Mouse (Mus musculus) forebrain, embryonic 15.5 days (tissue): ENCODE measurements around the gene 4933407L21Rik. TPM values are rescaled to one million over a fixed set of nuclear protein-coding genes. Genes with fewer than 3 reads are reported as not detected.
"Not testable (repeated sequence)": the region's sequence is repeated elsewhere in the genome, so short reads cannot be mapped to it uniquely, and the experiment has no call there.

Source experiments
- ATAC-seq: fragments of 200-750 bp; cut with Nextera tagmentation; replicated peaks from 2 replicates; pipeline ENCODE4 v1.8.0; 2017; ENCODE audit warnings: mild to moderate bottlenecking, moderate TSS enrichment, moderate library complexity
- H3K27ac ChIP-seq: fragments of 300-500 bp; sonication (generic); replicated peaks from 2 replicates; pipeline ENCODE4 v1.5.1; 2015; ENCODE audit warnings: mild to moderate bottlenecking, inconsistent platforms
- H3K27me3 ChIP-seq: fragments of 300-500 bp; sonication (generic); 2 replicates; pipeline ENCODE4 v1.6.1; 2015; ENCODE audit warnings: inconsistent platforms
- H3K36me3 ChIP-seq: fragments of 300-500 bp; sonication (generic); 2 replicates; pipeline ENCODE4 v1.6.1; 2015; ENCODE audit warnings: mild to moderate bottlenecking, inconsistent platforms
- H3K4me1 ChIP-seq: fragments of 300-500 bp; sonication (generic); 2 replicates; pipeline ENCODE4 v1.6.1; 2015; ENCODE audit warnings: inconsistent platforms
- H3K4me2 ChIP-seq: fragments of 300-500 bp; sonication (generic); replicated peaks from 2 replicates; pipeline ENCODE4 v1.6.1; 2015; ENCODE audit warnings: mild to moderate bottlenecking, inconsistent platforms
- H3K4me3 ChIP-seq: fragments of 300-500 bp; sonication (generic); 2 replicates; pipeline ENCODE4 v1.5.1; 2015; ENCODE audit warnings: mild to moderate bottlenecking, inconsistent platforms
- H3K9ac ChIP-seq: fragments of 300-500 bp; sonication (generic); replicated peaks from 2 replicates; pipeline ENCODE4 v1.6.1; 2015; ENCODE audit warnings: mild to moderate bottlenecking, inconsistent platforms
- H3K9me3 ChIP-seq: fragments of 300-500 bp; sonication (generic); 2 replicates; pipeline ENCODE4 v1.6.1; 2016; ENCODE audit warnings: inconsistent platforms
- WGBS: fragments of 180-500 bp; shearing (Covaris S2); methylation state at CpG from one replicate; pipeline ENCODE4 v1.1.7; 2015; ENCODE audit warnings: mixed read lengths; 5-methylcytosine and 5-hydroxymethylcytosine counted together
- polyA plus RNA-seq: library from polyadenylated mRNA; unstranded; fragments of >200 nt; fragmentation: Nextera tagmentation; extraction: Ambion mirVana; gene quantifications from 2 replicates; pipeline ENCODE4 v1.2.1, GENCODE M21; 2015

The 4933407L21Rik gene
- polyA plus RNA-seq, 1 experiment from 2014 or later = 4.4 TPM

- Histone ChIP-seq H3K27ac (no peak overlapping the region), H3K9me3 (no peaks in the 10 kb centered on the region), H3K4me1 (no peaks in the 10 kb centered on the region), H3K4me2 (no peak overlapping the region), H3K27me3 (no peaks in the 10 kb centered on the region), H3K36me3 (no peaks in the 10 kb centered on the region), H3K4me3 (no peak overlapping the region), H3K9ac (no peak overlapping the region)
- 93% methylated on average over 3 of the region's 3 CpGs for WGBS
- no peak for ATAC-seq
Measured at GRCm38 (mm10) chr1:85971070-85971469, 42.8 kb downstream of the 4933407L21Rik start.

GRCm38 (mm10) chr1:85972341-85972740 is 44.1 kb downstream of the 4933407L21Rik start:
- H3K9ac ChIP-seq = no peak overlapping the region
- H3K36me3 ChIP-seq = no peaks in the 10 kb centered on the region
- 55% methylated on average over 3 of the region's 3 CpGs for WGBS
- no peak for ATAC-seq
- H3K27ac ChIP-seq = no peak overlapping the region
- H3K9me3 ChIP-seq = no peaks in the 10 kb centered on the region
- no peak overlapping the region for H3K4me3 ChIP-seq
- no peaks in the 10 kb centered on the region for H3K4me1 ChIP-seq
- no peak overlapping the region for H3K4me2 ChIP-seq
- no peaks in the 10 kb centered on the region for H3K27me3 ChIP-seq

- no peak for ATAC-seq
- Histone ChIP-seq H3K36me3 (no peaks in the 10 kb centered on the region), H3K27ac (no peak overlapping the region), H3K9me3 (no peaks in the 10 kb centered on the region), H3K4me1 (no peaks in the 10 kb centered on the region), H3K4me2 (no peak overlapping the region), H3K9ac (no peak overlapping the region), H3K27me3 (no peaks in the 10 kb centered on the region), H3K4me3 (no peak overlapping the region)
- 90% methylated on average over 2 of the region's 2 CpGs for WGBS
Measured at GRCm38 (mm10) chr1:85973468-85973877, 45.2 kb downstream of the 4933407L21Rik start.

GRCm38 (mm10) chr1:85977709-85978108 is 49.4 kb downstream of the 4933407L21Rik start:
- no peaks in the 10 kb centered on the region for H3K4me1 ChIP-seq
- H3K9me3 ChIP-seq = no peaks in the 10 kb centered on the region
- no peaks in the 10 kb centered on the region for H3K27me3 ChIP-seq
- no peak overlapping the region for H3K27ac ChIP-seq
- H3K9ac ChIP-seq = no peak overlapping the region
- H3K36me3 ChIP-seq = no peaks in the 10 kb centered on the region
- 84% methylated on average over 3 of the region's 3 CpGs for WGBS
- H3K4me2 ChIP-seq = no peak overlapping the region
- no peak overlapping the region for H3K4me3 ChIP-seq
- ATAC-seq = no peak

GRCm38 (mm10) chr1:85981738-85982357 is 53.6 kb downstream of the 4933407L21Rik start:
- no peaks in the 10 kb centered on the region for H3K4me1 ChIP-seq
- H3K4me3 ChIP-seq = no peak overlapping the region
- WGBS = 65% methylated on average over 7 of the region's 7 CpGs
- no peak overlapping the region for H3K9ac ChIP-seq
- H3K27ac ChIP-seq = no peak overlapping the region
- H3K4me2 ChIP-seq = no peak overlapping the region
- H3K9me3 ChIP-seq = no peaks in the 10 kb centered on the region
- no peak for ATAC-seq
- no peaks in the 10 kb centered on the region for H3K27me3 ChIP-seq
- no peaks in the 10 kb centered on the region for H3K36me3 ChIP-seq

- Histone ChIP-seq H3K9ac (no peak overlapping the region), H3K27me3 (no peaks in the 10 kb centered on the region), H3K4me3 (no peak overlapping the region), H3K27ac (no peak overlapping the region), H3K36me3 (no peaks in the 10 kb centered on the region), H3K9me3 (no peaks in the 10 kb centered on the region), H3K4me1 (no peaks in the 10 kb centered on the region), H3K4me2 (no peak overlapping the region)
- ATAC-seq = no peak
- 85% methylated on average over 3 of the region's 3 CpGs for WGBS
Measured at GRCm38 (mm10) chr1:85985784-85986183, 57.5 kb downstream of the 4933407L21Rik start.

GRCm38 (mm10) chr1:85988351-85988750 is 60.1 kb downstream of the 4933407L21Rik start:
- no peak overlapping the region for H3K4me2 ChIP-seq
- no peaks in the 10 kb centered on the region for H3K27me3 ChIP-seq
- H3K9me3 ChIP-seq = no peaks in the 10 kb centered on the region
- H3K4me3 ChIP-seq = no peak overlapping the region
- H3K36me3 ChIP-seq = no peaks in the 10 kb centered on the region
- no peak overlapping the region for H3K9ac ChIP-seq
- H3K4me1 ChIP-seq = no peaks in the 10 kb centered on the region
- WGBS = 74% methylated on average over 4 of the region's 4 CpGs
- ATAC-seq = no peak
- no peak overlapping the region for H3K27ac ChIP-seq

- H3K36me3 ChIP-seq, H3K9ac ChIP-seq, H3K27me3 ChIP-seq, H3K9me3 ChIP-seq, ATAC-seq, H3K4me1 ChIP-seq, H3K4me3 ChIP-seq, H3K27ac ChIP-seq, H3K4me2 ChIP-seq: not testable (repeated sequence)
- 95% methylated on average over 4 of the region's 4 CpGs for WGBS
Measured at GRCm38 (mm10) chr1:85988882-85989281, 60.6 kb downstream of the 4933407L21Rik start.

Other genes with a start within 250 kb of the 4933407L21Rik start
- gene A630001G21Rik, start 149.8 kb upstream of the 4933407L21Rik start, polyA plus RNA-seq = 0.29 and 0.41 TPM in 2 replicates
- gene Cab39, start 135.0 kb upstream of the 4933407L21Rik start, polyA plus RNA-seq = 49.2 and 53.2 TPM in 2 replicates
- gene Itm2c, start 34.2 kb upstream of the 4933407L21Rik start, polyA plus RNA-seq = 148 and 160 TPM in 2 replicates
- gene Gpr55, start 32.5 kb downstream of the 4933407L21Rik start, polyA plus RNA-seq = 0.15 and 0.17 TPM in 2 replicates
- gene Spata3, start 88.3 kb downstream of the 4933407L21Rik start, polyA plus RNA-seq = 0.23 and 0.66 TPM in 2 replicates
- 10.5 and 10.6 TPM in 2 replicates for gene 2810459M11Rik, start 117.4 kb downstream of the 4933407L21Rik start, polyA plus RNA-seq
- gene Psmd1, start 135.9 kb downstream of the 4933407L21Rik start, polyA plus RNA-seq = 175 and 182 TPM in 2 replicates
- gene Htr2b, start 183.5 kb downstream of the 4933407L21Rik start, polyA plus RNA-seq = 0.25 and 0.40 TPM in 2 replicates
- 0.32 TPM in 1 of 2 replicates, not detected in the other for gene Gm21972, start 205.2 kb downstream of the 4933407L21Rik start, polyA plus RNA-seq
- 34.6 and 35.1 TPM in 2 replicates for gene Armc9, start 226.3 kb downstream of the 4933407L21Rik start, polyA plus RNA-seq